Comparison of ENCODE assay signal across 8 mouse cellular contexts in genomic region chr7:112354503-112354951, GRCm38 (mm10).
A peak's percentile ranks its signal among the peaks of the same experiment; 100 is the strongest.
DNase-seq lines count a peak whose midpoint lies in the region; ATAC-seq and TF ChIP-seq lines count a peak whose summit lies in the region.

No protein-coding gene starts in this region.

- TF ChIP-seq CTCF in thymus, adult 2 months (IDR thresholded peaks at IDR 0.05; ENCODE audit: borderline replicate concordance, control insufficient read depth, extremely low read depth, insufficient read depth, low read length, poor library complexity) = no peak

- peak; percentile 62 to 88 for DNase-seq in left cerebral cortex, postnatal 10 days (ENCODE audit: extremely low spot score in 1 of 2, low spot score in 2 of 2)
- no peak for DNase-seq in left cerebral cortex, postnatal 25 days (ENCODE audit: low spot score in 2 of 2)
- DNase-seq in embryo, embryonic 10 days (ENCODE audit: low spot score) = peak; percentile 45
- DNase-seq in thymus, adult 2 months = no peak

- H3K27ac ChIP-seq in hindbrain, embryonic 12.5 days = peak overlapping the region; percentile 68
- H3K27ac ChIP-seq in limb, embryonic 12.5 days = peak overlapping the region; percentile 51; the same call in 1 of the 2 replicates
- H3K27ac ChIP-seq in neural tube, embryonic 14.5 days (ENCODE audit: low read depth, low read length) = no peak overlapping the region
- H3K27ac ChIP-seq in thymus, adult 2 months (ENCODE audit: control insufficient read depth, insufficient read depth, low read length) = no peak overlapping the region

- H3K4me2 ChIP-seq in hindbrain, embryonic 12.5 days (replicated peaks) = no peak overlapping the region; the same call in 1 of the 2 replicates
- peak overlapping the region; percentile 1; the same call in 1 of the 2 replicates for H3K4me2 ChIP-seq in limb, embryonic 12.5 days
- no peak overlapping the region; the same call in 1 of the 2 replicates for H3K4me2 ChIP-seq in neural tube, embryonic 14.5 days (ENCODE audit: low read depth, low read length)

- H3K27me3 ChIP-seq in hindbrain, embryonic 12.5 days = no peaks in the 10 kb centered on the region
- H3K27me3 ChIP-seq in limb, embryonic 12.5 days = no peaks in the 10 kb centered on the region
- H3K27me3 ChIP-seq in neural tube, embryonic 14.5 days (ENCODE audit: control insufficient read depth, insufficient read depth, low read length) = no peaks in the 10 kb centered on the region
- H3K27me3 ChIP-seq in thymus, adult 2 months (ENCODE audit: control insufficient read depth, insufficient read depth, low read length) = no peaks in the 10 kb centered on the region

- no peaks in the 10 kb centered on the region for H3K36me3 ChIP-seq in hindbrain, embryonic 12.5 days
- H3K36me3 ChIP-seq in limb, embryonic 12.5 days = no peaks in the 10 kb centered on the region
- no peaks in the 10 kb centered on the region for H3K36me3 ChIP-seq in neural tube, embryonic 14.5 days (ENCODE audit: control insufficient read depth, insufficient read depth, low read length)
- no peaks in the 10 kb centered on the region for H3K36me3 ChIP-seq in thymus, adult 2 months (ENCODE audit: control insufficient read depth, insufficient read depth, low read length)

- intact Hi-C loops in left cerebral cortex, postnatal 10 days (cut with DNase I) = no loop called here
- intact Hi-C loops in left cerebral cortex, postnatal 25 days (cut with DNase I) = no loop called here

- H3K4me1 ChIP-seq in hindbrain, embryonic 12.5 days = peaks cover 39% of the 10 kb centered on the region
- H3K4me1 ChIP-seq in limb, embryonic 12.5 days (replicated peaks) = peaks cover 55% of the 10 kb centered on the region
- peaks cover 4% of the 10 kb centered on the region; the same call in 1 of the 2 replicates for H3K4me1 ChIP-seq in neural tube, embryonic 14.5 days (ENCODE audit: control insufficient read depth, insufficient read depth, low read length)
- no peaks in the 10 kb centered on the region for H3K4me1 ChIP-seq in thymus, adult 2 months (replicated peaks; ENCODE audit: control insufficient read depth, insufficient read depth, low read length)

- 0 out of 2 replicates have a peak overlapping the region, but pooled peaks have one; percentile 8 for H3K9ac ChIP-seq in hindbrain, embryonic 12.5 days
- no peak overlapping the region for H3K9ac ChIP-seq in limb, embryonic 12.5 days (replicated peaks)
- no peak overlapping the region for H3K9ac ChIP-seq in neural tube, embryonic 14.5 days (replicated peaks; ENCODE audit: low read depth, low read length)

- no peak for TF ChIP-seq POLR2A in thymus, adult 2 months (IDR thresholded peaks at IDR 0.05; ENCODE audit: control insufficient read depth, extremely low read depth, insufficient read depth, low read length, poor library complexity)

- H3K9me3 ChIP-seq in hindbrain, embryonic 12.5 days (replicated peaks) = no peaks in the 10 kb centered on the region
- H3K9me3 ChIP-seq in limb, embryonic 12.5 days = no peaks in the 10 kb centered on the region
- no peaks in the 10 kb centered on the region for H3K9me3 ChIP-seq in neural tube, embryonic 14.5 days (ENCODE audit: control insufficient read depth, low read length)

- no peak overlapping the region for H3K4me3 ChIP-seq in hindbrain, embryonic 12.5 days
- H3K4me3 ChIP-seq in limb, embryonic 12.5 days (replicated peaks) = no peak overlapping the region
- no peak overlapping the region for H3K4me3 ChIP-seq in neural tube, embryonic 14.5 days (ENCODE audit: low read depth, low read length)
- no peak overlapping the region for H3K4me3 ChIP-seq in thymus, adult 2 months (ENCODE audit: control insufficient read depth, insufficient read depth, low read length)

- WGBS in hindbrain, embryonic 12.5 days = 13% methylated on average over 7 of the region's 7 CpGs
- WGBS in limb, embryonic 12.5 days = 25% methylated on average over 7 of the region's 7 CpGs
- 21% methylated on average over 7 of the region's 7 CpGs for WGBS in neural tube, embryonic 14.5 days
- 84% methylated on average over 7 of the region's 7 CpGs for WGBS in thymus, adult 2 months

- peak; percentile 84 for ATAC-seq in hindbrain, embryonic 12.5 days (ENCODE audit: low FRiP score)
- 0 out of 2 replicates have a peak, but pooled peaks have one; percentile 32 for ATAC-seq in limb, embryonic 12.5 days (ENCODE audit: insufficient number of reproducible peaks, insufficient read depth, low FRiP score, low TSS enrichment, low read depth)
- ATAC-seq in neural tube, embryonic 14.5 days (ENCODE audit: low read depth) = peak; percentile 69; the same call in 1 of the 2 replicates
- ATAC-seq in monocyte, adult 5-6 weeks (replicated peaks; ENCODE audit: insufficient number of reproducible peaks, low FRiP score, low TSS enrichment, poor library complexity, severe bottlenecking) = no peak

Comparison
In these comparisons a context has a peak if more than half of its experiments do, and no peak if none do; other contexts are left out.
1. DNase-seq: peak in left cerebral cortex, postnatal 10 days (2 of 2) and embryo, embryonic 10 days (single experiment); none in left cerebral cortex, postnatal 25 days (0 of 2) and thymus, adult 2 months (single experiment).
2. H3K27ac ChIP-seq: peak in hindbrain, embryonic 12.5 days (single experiment) and limb, embryonic 12.5 days (single experiment); none in neural tube, embryonic 14.5 days (single experiment) and thymus, adult 2 months (single experiment).